In the genomic region with DNA sequence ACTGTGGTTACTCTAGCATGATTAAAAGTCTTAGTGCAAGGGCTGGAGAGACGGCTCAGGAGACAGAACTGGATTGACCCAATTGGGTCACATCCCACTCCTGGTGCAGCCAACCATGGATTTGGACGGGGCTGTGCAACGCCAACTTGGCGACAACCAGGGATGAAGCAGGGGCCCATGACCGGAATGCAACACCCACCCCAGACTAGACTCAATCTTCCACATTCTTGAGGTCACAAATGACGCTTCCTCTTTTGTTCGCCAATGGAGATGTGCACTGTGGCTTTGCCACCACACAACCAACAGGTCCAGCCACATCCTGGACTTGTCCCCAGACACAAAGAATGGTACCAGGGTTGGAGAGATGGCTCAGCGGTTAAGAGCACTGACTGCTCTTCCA, we compare ENCODE assay signal across 7 mouse cellular contexts. TPM values are rescaled to one million over a fixed set of nuclear protein-coding genes. Genes with fewer than 3 reads are reported as not detected.
A peak's percentile ranks its signal among the peaks of the same experiment; 100 is the strongest.
DNase-seq lines count a peak whose midpoint lies in the region; ATAC-seq lines count a peak whose summit lies in the region.
"Had no signal": no experiment of that assay in that cellular context is flagged by ENCODE, and none has a peak within 500 bp of the region (broad histone marks: within the 10 kb centered on the region; RNA-seq: fewer than 3 reads in every experiment).

No protein-coding gene starts in this region.

- ATAC-seq in common myeloid progenitor, adult 5-6 weeks (replicated peaks; ENCODE audit: low read depth, poor library complexity, severe bottlenecking) = peak; percentile 90
- ATAC-seq in megakaryocyte progenitor cell, adult 5-6 weeks (replicated peaks; ENCODE audit: poor library complexity) = peak; percentile 77

- DNase-seq in Muller cell, postnatal 12 days (ENCODE audit: inconsistent ontology term) = peak; percentile 93
- DNase-seq in cerebellum, postnatal 10 days = peak; percentile 58 to 59
- DNase-seq in kidney, adult 18-20 months = peak; percentile 40
- peak; percentile 69 for DNase-seq in kidney, adult 9 months

RNA-seq across cellular contexts. Expression of a gene that starts 14.4 kb away (rescaled TPM):
- 6.5 and 8.9 TPM in 2 replicates for total RNA-seq in common myeloid progenitor, adult 5-6 weeks (2017)
- total RNA-seq in megakaryocyte progenitor cell, adult 5-6 weeks (2015) = 6.2 and 7.3 TPM in 2 replicates
- total RNA-seq in megakaryocyte progenitor cell, adult 5-6 weeks (2017) = 2.9 and 3.2 TPM in 2 replicates

RNA-seq across cellular contexts. Expression of a gene that starts 51.5 kb away (rescaled TPM):
- total RNA-seq in common myeloid progenitor, adult 5-6 weeks (2017) = not detected in 2 replicates
- not detected in 2 replicates for total RNA-seq in megakaryocyte progenitor cell, adult 5-6 weeks (2015)
- not detected in 2 replicates for total RNA-seq in megakaryocyte progenitor cell, adult 5-6 weeks (2017)
- total RNA-seq: MEL had no signal

Comparison
In these comparisons a context has a peak if more than half of its experiments do, and no peak if none do; other contexts are left out.
1. Peak in every context shown above with its lines: DNase-seq and ATAC-seq.
2. DNase-seq: peak in every context shown above with its lines; median percentile 93 in Muller cell, postnatal 12 days; 69 in kidney, adult 9 months; 58 in cerebellum, postnatal 10 days; 40 in kidney, adult 18-20 months.